Mouse (Mus musculus) midbrain, embryonic 11.5 days (tissue): ENCODE measurements around the gene Asic1. TPM values are rescaled to one million over a fixed set of nuclear protein-coding genes. Genes with fewer than 3 reads are reported as not detected.
A peak's percentile ranks its signal among the peaks of the same experiment; 100 is the strongest.
"Not testable (repeated sequence)": the region's sequence is repeated elsewhere in the genome, so short reads cannot be mapped to it uniquely, and the experiment has no call there.

Source experiments
- ATAC-seq: fragments of 200-750 bp; cut with Nextera tagmentation; 2 replicates; pipeline ENCODE4 v1.8.0; 2017; ENCODE audit warnings: moderate TSS enrichment, moderate library complexity; ENCODE audit not compliant: low FRiP score
- DNase-seq: peaks from one replicate; pipeline ENCODE4 v3.0.0; 2015; ENCODE audit warnings: low spot score; ENCODE audit errors: missing footprints
- H3K27ac ChIP-seq: fragments of 300-500 bp; sonication (generic); 2 replicates; pipeline ENCODE4 v1.5.1; 2014; ENCODE audit warnings: low read depth, low read length
- H3K27me3 ChIP-seq: fragments of 300-500 bp; sonication (generic); 2 replicates; pipeline ENCODE4 v1.6.1; 2014; ENCODE audit warnings: mild to moderate bottlenecking, low read length, moderate library complexity, mixed read lengths; ENCODE audit not compliant: control insufficient read depth, insufficient read depth
- H3K36me3 ChIP-seq: fragments of 300-500 bp; sonication (generic); 2 replicates; pipeline ENCODE4 v1.6.1; 2014; ENCODE audit warnings: mild to moderate bottlenecking, low read length, moderate library complexity, mixed read lengths; ENCODE audit not compliant: control insufficient read depth, insufficient read depth
- H3K4me1 ChIP-seq: fragments of 300-500 bp; sonication (generic); 2 replicates; pipeline ENCODE4 v1.6.1; 2014; ENCODE audit warnings: low read length; ENCODE audit not compliant: control insufficient read depth, insufficient read depth
- H3K4me2 ChIP-seq: fragments of 300-500 bp; sonication (generic); 2 replicates; pipeline ENCODE4 v1.6.1; 2014; ENCODE audit warnings: mild to moderate bottlenecking, moderate library complexity
- H3K4me3 ChIP-seq: fragments of 300-500 bp; sonication (generic); 2 replicates; pipeline ENCODE4 v1.5.1; 2014; ENCODE audit warnings: low read depth, low read length
- H3K9ac ChIP-seq: fragments of 300-500 bp; sonication (generic); 2 replicates; pipeline ENCODE4 v1.6.1; 2014; ENCODE audit warnings: low read length
- H3K9me3 ChIP-seq: fragments of 300-500 bp; sonication (generic); 2 replicates; pipeline ENCODE4 v1.6.1; 2016; ENCODE audit warnings: low read length; ENCODE audit not compliant: control insufficient read depth
- WGBS: fragments of 180-500 bp; shearing (Covaris S2); extraction: QIAGEN DNeasy Blood & Tissue Kit; methylation state at CpG from one replicate; pipeline ENCODE4 v1.1.7; 2014; 5-methylcytosine and 5-hydroxymethylcytosine counted together
- polyA plus RNA-seq: library from polyadenylated mRNA; unstranded; fragments of >200 nt; fragmentation: Nextera tagmentation; extraction: Ambion mirVana; gene quantifications from 2 replicates; pipeline ENCODE4 v1.2.1, GENCODE M21; 2014

Gene Asic1
- polyA plus RNA-seq, 1 experiment from 2014 or later: 10.5 TPM

- Histone ChIP-seq H3K4me2 (no peak overlapping the region), H3K9ac (no peak overlapping the region), H3K9me3 (no peaks in the 10 kb centered on the region), H3K36me3 (no peaks in the 10 kb centered on the region), H3K27me3 (no peaks in the 10 kb centered on the region), H3K4me3 (no peak overlapping the region), H3K4me1 (peaks cover 19% of the 10 kb centered on the region), H3K27ac (no peak overlapping the region)
- 14% methylated on average over 4 of the region's 4 CpGs for WGBS
- no peak for ATAC-seq
- DNase-seq: no peak
Observed at GRCm38 (mm10) chr15:99690924-99691323, 20.8 kb downstream of the Asic1 start.

DNA sequence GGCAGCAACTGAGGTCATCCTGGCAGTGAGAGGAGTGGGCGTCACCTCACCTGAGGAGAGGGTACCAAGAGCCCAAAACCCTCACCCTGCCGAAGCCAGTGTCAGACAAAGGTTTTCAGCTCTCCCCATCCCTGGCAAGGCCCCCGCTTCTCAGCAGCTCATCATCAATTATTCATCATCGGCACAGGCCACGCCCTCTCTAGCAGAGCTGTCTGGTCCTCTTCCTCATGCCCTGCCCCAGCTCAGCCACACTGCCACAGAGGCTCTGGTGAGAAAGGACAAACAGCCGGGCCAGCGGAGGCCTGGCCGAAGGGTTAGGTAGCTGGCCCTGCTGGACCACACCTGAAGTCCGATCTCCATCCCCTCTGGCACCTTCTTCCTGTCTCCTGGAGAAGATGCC, 21.8 kb downstream of the Asic1 start:
- no peak overlapping the region for H3K27ac ChIP-seq
- no peak overlapping the region for H3K4me3 ChIP-seq
- no peak for DNase-seq
- no peaks in the 10 kb centered on the region for H3K9me3 ChIP-seq
- H3K4me2 ChIP-seq: no peak overlapping the region
- no peaks in the 10 kb centered on the region for H3K36me3 ChIP-seq
- H3K27me3 ChIP-seq: 0 out of 2 replicates have a peak, but pooled peaks cover 2% of the 10 kb centered on the region
- peaks cover 19% of the 10 kb centered on the region for H3K4me1 ChIP-seq
- peak; percentile 41 for ATAC-seq
- WGBS: 63% methylated on average over 9 of the region's 9 CpGs
- no peak overlapping the region for H3K9ac ChIP-seq

- no peaks in the 10 kb centered on the region for H3K9me3 ChIP-seq
- H3K4me2 ChIP-seq: no peak overlapping the region
- H3K4me1 ChIP-seq: peaks cover 6% of the 10 kb centered on the region; the same call in 1 of the 2 replicates
- no peak for ATAC-seq
- no peaks in the 10 kb centered on the region for H3K36me3 ChIP-seq
- H3K27me3 ChIP-seq: 0 out of 2 replicates have a peak, but pooled peaks cover 2% of the 10 kb centered on the region
- no peak overlapping the region for H3K4me3 ChIP-seq
- 43% methylated on average over 2 of the region's 2 CpGs for WGBS
- H3K27ac ChIP-seq: no peak overlapping the region
- no peak for DNase-seq
- no peak overlapping the region for H3K9ac ChIP-seq
Observed at GRCm38 (mm10) chr15:99697309-99697708, 27.1 kb downstream of the Asic1 start.

DNA sequence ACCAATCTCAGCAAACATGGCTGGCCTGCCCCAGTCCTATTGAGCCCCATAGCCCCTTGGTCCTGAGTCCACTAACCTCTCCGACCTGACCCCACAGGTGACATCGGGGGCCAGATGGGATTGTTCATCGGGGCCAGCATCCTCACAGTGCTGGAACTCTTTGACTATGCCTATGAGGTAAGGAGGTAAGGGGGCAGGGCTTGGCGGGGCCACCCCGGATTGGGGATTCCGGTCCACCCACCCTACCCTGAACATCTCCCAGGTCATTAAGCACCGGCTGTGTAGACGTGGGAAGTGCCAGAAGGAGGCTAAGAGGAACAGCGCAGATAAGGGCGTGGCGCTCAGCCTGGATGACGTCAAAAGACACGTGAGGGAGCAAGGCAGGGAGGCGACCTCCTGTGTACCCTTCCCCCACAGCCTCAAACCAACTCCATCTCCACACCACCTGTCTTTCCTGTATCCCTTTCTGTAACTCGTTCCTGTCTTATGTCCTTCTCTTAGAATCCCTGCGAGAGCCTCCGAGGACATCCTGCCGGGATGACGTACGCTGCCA, 28.4 kb downstream of the Asic1 start:
- H3K4me3 ChIP-seq: no peak overlapping the region
- no peak for ATAC-seq
- H3K9ac ChIP-seq: no peak overlapping the region
- H3K27me3 ChIP-seq: 0 out of 2 replicates have a peak, but pooled peaks cover 2% of the 10 kb centered on the region
- H3K36me3 ChIP-seq: no peaks in the 10 kb centered on the region
- no peak overlapping the region for H3K27ac ChIP-seq
- DNase-seq: no peak
- H3K9me3 ChIP-seq: no peaks in the 10 kb centered on the region
- no peak overlapping the region for H3K4me2 ChIP-seq
- WGBS: 47% methylated on average over 20 of the region's 20 CpGs
- H3K4me1 ChIP-seq: peaks cover 15% of the 10 kb centered on the region

DNA sequence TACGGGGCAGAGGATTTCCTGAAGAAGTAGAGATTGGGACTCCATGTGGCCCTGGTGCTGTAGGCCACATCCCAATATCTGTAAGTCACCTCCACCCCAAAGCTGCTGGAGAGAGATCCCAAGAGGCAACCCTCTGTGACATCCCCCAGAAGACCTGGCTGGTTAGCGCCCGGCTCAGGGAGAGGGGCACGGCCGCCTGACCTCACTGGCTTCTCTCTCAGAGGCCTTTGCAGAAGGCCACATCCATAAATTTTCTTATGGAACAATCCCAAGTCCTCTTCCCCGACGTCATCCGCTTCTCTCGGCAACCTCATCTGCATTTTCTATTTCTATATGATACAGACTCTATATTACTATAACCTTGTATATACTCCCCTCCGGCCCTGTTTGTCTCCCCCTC, 29.5 kb downstream of the Asic1 start:
- no peak for DNase-seq
- Histone ChIP-seq H3K9ac (no peak overlapping the region), H3K27me3 (0 out of 2 replicates have a peak, but pooled peaks cover 2% of the 10 kb centered on the region), H3K4me1 (peaks cover 22% of the 10 kb centered on the region), H3K36me3 (no peaks in the 10 kb centered on the region), H3K4me3 (no peak overlapping the region), H3K9me3 (no peaks in the 10 kb centered on the region), H3K4me2 (no peak overlapping the region), H3K27ac (no peak overlapping the region)
- WGBS: 90% methylated on average over 10 of the region's 10 CpGs
- ATAC-seq: no peak

- Histone ChIP-seq H3K36me3 (no peaks in the 10 kb centered on the region), H3K27me3 (0 out of 2 replicates have a peak, but pooled peaks cover 2% of the 10 kb centered on the region), H3K9ac (no peak overlapping the region), H3K9me3 (no peaks in the 10 kb centered on the region), H3K27ac (no peak overlapping the region), H3K4me1 (peaks cover 26% of the 10 kb centered on the region), H3K4me3 (no peak overlapping the region), H3K4me2 (no peak overlapping the region)
- ATAC-seq (no peak), DNase-seq (no peak)
- 86% methylated on average over 18 of the region's 18 CpGs for WGBS
Observed at GRCm38 (mm10) chr15:99700219-99701106, 30.3 kb downstream of the Asic1 start.

GRCm38 (mm10) chr15:99701640-99701998, 31.5 kb downstream of the Asic1 start:
- H3K4me2 ChIP-seq: peak overlapping the region; percentile 24; the same call in 1 of the 2 replicates
- ATAC-seq: peak; percentile 2; the same call in 1 of the 2 replicates

DNA sequence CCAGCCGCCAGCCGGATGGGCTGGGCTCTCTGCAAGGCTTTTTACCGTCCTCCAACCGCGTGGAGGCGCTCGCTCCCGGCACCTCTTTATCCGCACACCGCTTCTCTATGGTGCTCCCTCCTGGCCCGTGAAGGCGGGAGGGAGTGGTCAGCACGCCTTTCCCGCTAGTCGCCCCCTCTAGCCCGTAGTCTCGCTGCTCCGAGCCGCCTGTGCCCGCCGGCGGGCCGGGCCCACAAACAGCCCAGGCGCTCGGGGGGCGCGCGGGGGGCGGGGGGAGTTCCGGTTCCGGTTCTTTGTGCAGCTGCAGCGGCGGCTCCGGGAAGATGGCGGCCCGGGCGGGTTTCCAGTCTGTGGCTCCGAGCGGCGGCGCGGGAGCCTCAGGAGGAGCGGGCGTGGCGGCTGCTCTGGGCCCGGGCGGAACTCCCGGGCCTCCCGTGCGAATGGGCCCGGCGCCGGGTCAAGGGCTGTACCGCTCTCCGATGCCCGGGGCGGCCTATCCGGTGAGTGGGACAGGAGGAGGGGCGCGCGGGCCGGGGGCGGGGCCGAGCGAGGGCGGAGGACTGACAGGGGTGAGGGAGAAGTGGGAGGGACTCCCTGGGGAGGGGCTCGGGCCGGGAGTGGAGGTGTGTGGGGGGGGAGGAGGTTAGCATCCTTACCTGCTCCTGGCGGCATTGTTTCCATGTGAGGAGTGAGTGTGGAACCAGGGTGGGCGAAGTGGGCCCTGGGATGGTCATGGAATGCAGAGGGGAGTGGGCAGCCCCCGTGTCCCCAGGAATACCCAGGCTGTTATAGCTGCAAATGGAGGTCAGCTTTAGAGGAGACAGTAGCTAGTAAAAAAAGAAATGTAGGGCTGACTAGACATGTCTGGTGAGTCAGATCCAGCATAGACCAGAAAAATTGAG, 32.1 kb downstream of the Asic1 start, which contains the start of gene Smarcd1:
Smarcd1 (plus strand) TSS at position 131 of the 902 bp plus-strand sequence.
- Histone ChIP-seq H3K4me3 (peak within 1 kb of the TSS; percentile 92), H3K27me3 (no peaks in the 10 kb centered on the region), H3K27ac (peak within 1 kb of the TSS; percentile 93), H3K4me1 (peaks cover 26% of the 10 kb centered on the region), H3K36me3 (peaks cover 8% of the 10 kb centered on the region), H3K4me2 (peak within 1 kb of the TSS; percentile 84), H3K9me3 (no peaks in the 10 kb centered on the region), H3K9ac (peak within 1 kb of the TSS; percentile 98)
- DNase-seq (peak; percentile 100), ATAC-seq (peak; percentile 97)
- 1% methylated on average over 59 of the region's 71 CpGs for WGBS

More at GRCm38 (mm10) chr15:99701640-99701998, 31.5 kb downstream of the Asic1 start:
- not testable (repeated sequence) for DNase-seq, H3K27me3 ChIP-seq, H3K9me3 ChIP-seq, H3K36me3 ChIP-seq
- peak overlapping the region; percentile 98; the same call in 1 of the 2 replicates for H3K9ac ChIP-seq
- H3K4me3 ChIP-seq: peak overlapping the region; percentile 92
- H3K27ac ChIP-seq: peak overlapping the region; percentile 93; the same call in 1 of the 2 replicates
- WGBS: 48% methylated on average over 16 of the region's 16 CpGs
- peaks cover 26% of the 10 kb centered on the region for H3K4me1 ChIP-seq
